Mouse (Mus musculus) intestine, embryonic 14.5 days (tissue): ENCODE measurements around the gene Ak3. TPM values are rescaled to one million over a fixed set of nuclear protein-coding genes. Genes with fewer than 3 reads are reported as not detected.

Source experiments
- ATAC-seq: fragments of 200-750 bp; cut with Nextera tagmentation; replicated peaks from 2 replicates; pipeline ENCODE4 v1.8.0; 2017; ENCODE audit warnings: low read depth, moderate number of reproducible peaks, moderate TSS enrichment, moderate library complexity; ENCODE audit not compliant: low FRiP score, low TSS enrichment
- DNase-seq: peaks from one replicate; pipeline ENCODE4 v3.0.0-alpha.2; 2018; ENCODE audit warnings: low spot score
- H3K27ac ChIP-seq: fragments of 300-500 bp; sonication (generic); 2 replicates; pipeline ENCODE4 v1.5.1; 2014; ENCODE audit warnings: low read depth, mild to moderate bottlenecking, control low read depth
- H3K27me3 ChIP-seq: fragments of 300-500 bp; sonication (generic); replicated peaks from 2 replicates; pipeline ENCODE4 v1.6.1; 2014; ENCODE audit warnings: low read length, control low read depth; ENCODE audit not compliant: control insufficient read depth, insufficient read depth
- H3K36me3 ChIP-seq: fragments of 300-500 bp; sonication (generic); 2 replicates; pipeline ENCODE4 v1.6.1; 2014; ENCODE audit warnings: low read length, control low read depth; ENCODE audit not compliant: control insufficient read depth, insufficient read depth
- H3K4me1 ChIP-seq: fragments of 300-500 bp; sonication (generic); replicated peaks from 2 replicates; pipeline ENCODE4 v1.6.1; 2014; ENCODE audit warnings: low read length, control low read depth, mixed read lengths; ENCODE audit not compliant: control insufficient read depth, insufficient read depth
- H3K4me2 ChIP-seq: fragments of 300-500 bp; sonication (generic); 2 replicates; pipeline ENCODE4 v1.6.1; 2014; ENCODE audit warnings: low read length
- H3K4me3 ChIP-seq: fragments of 300-500 bp; sonication (generic); 2 replicates; pipeline ENCODE4 v1.5.1; 2014; ENCODE audit warnings: low read depth, low read length, control low read depth, mixed read lengths
- H3K9ac ChIP-seq: fragments of 300-500 bp; sonication (generic); 2 replicates; pipeline ENCODE4 v1.6.1; 2014; ENCODE audit warnings: mild to moderate bottlenecking, low read length
- H3K9me3 ChIP-seq: fragments of 300-500 bp; sonication (generic); 2 replicates; pipeline ENCODE4 v1.6.1; 2016; ENCODE audit warnings: low read length, control low read depth; ENCODE audit not compliant: control insufficient read depth
- WGBS: fragments of 180-500 bp; shearing (Covaris S2); extraction: QIAGEN DNeasy Blood & Tissue Kit; methylation state at CpG from one replicate; pipeline ENCODE4 v1.1.7; 2014; 5-methylcytosine and 5-hydroxymethylcytosine counted together
- polyA plus RNA-seq: library from polyadenylated mRNA; unstranded; fragments of >200 nt; fragmentation: Nextera tagmentation; extraction: Ambion mirVana; gene quantifications from 2 replicates; pipeline ENCODE4 v1.2.1, GENCODE M21; 2014

Gene Ak3
- polyA plus RNA-seq, 1 experiment from 2014 or later: 88.3 TPM

GRCm38 (mm10) chr19:28995366-28995765 lies 52.4 kb downstream of the Ak3 start:
- Histone ChIP-seq H3K4me2 (no peak overlapping the region), H3K9ac (no peak overlapping the region), H3K27me3 (no peaks in the 10 kb centered on the region), H3K27ac (no peak overlapping the region), H3K4me1 (no peaks in the 10 kb centered on the region; the same call in 1 of the 2 replicates), H3K9me3 (no peaks in the 10 kb centered on the region), H3K36me3 (peaks cover 54% of the 10 kb centered on the region), H3K4me3 (no peak overlapping the region)
- ATAC-seq (no peak), DNase-seq (no peak)
- WGBS: 92% methylated on average over 5 of the region's 5 CpGs

- Histone ChIP-seq H3K27ac (no peak overlapping the region), H3K9me3 (no peaks in the 10 kb centered on the region), H3K36me3 (peaks cover 49% of the 10 kb centered on the region), H3K9ac (no peak overlapping the region), H3K4me2 (no peak overlapping the region), H3K4me1 (peaks cover under 1% of the 10 kb centered on the region; the same call in 1 of the 2 replicates), H3K27me3 (no peaks in the 10 kb centered on the region), H3K4me3 (no peak overlapping the region)
- DNase-seq (no peak), ATAC-seq (no peak)
- 75% methylated on average over 7 of the region's 7 CpGs for WGBS
Observed at GRCm38 (mm10) chr19:28994870-28995269, 52.9 kb downstream of the Ak3 start.

GRCm38 (mm10) chr19:28991391-28991790 lies 56.4 kb downstream of the Ak3 start:
- 69% methylated on average over 5 of the region's 5 CpGs for WGBS
- Histone ChIP-seq H3K9me3 (no peaks in the 10 kb centered on the region), H3K36me3 (peaks cover 26% of the 10 kb centered on the region), H3K4me2 (peak overlapping the region; percentile 74), H3K27ac (no peak overlapping the region), H3K4me1 (peaks cover 5% of the 10 kb centered on the region; the same call in 1 of the 2 replicates), H3K9ac (peak overlapping the region; percentile 84), H3K4me3 (peak overlapping the region; percentile 88), H3K27me3 (no peaks in the 10 kb centered on the region)
- DNase-seq: no peak
- no peak for ATAC-seq

- WGBS: 3% methylated on average over 41 of the region's 41 CpGs
- DNase-seq: peak; percentile 65
- H3K9me3 ChIP-seq: no peaks in the 10 kb centered on the region
- H3K4me2 ChIP-seq: peak overlapping the region; percentile 74
- H3K27me3 ChIP-seq: no peaks in the 10 kb centered on the region
- peaks cover 5% of the 10 kb centered on the region; the same call in 1 of the 2 replicates for H3K4me1 ChIP-seq
- ATAC-seq: peak; percentile 70
- H3K27ac ChIP-seq: peak overlapping the region; percentile 76
- H3K36me3 ChIP-seq: peaks cover 20% of the 10 kb centered on the region
- peak overlapping the region; percentile 88 for H3K4me3 ChIP-seq
- peak overlapping the region; percentile 84 for H3K9ac ChIP-seq
Observed at GRCm38 (mm10) chr19:28990590-28991221, 57.1 kb downstream of the Ak3 start.

- Histone ChIP-seq H3K4me2 (peak within 1 kb of the TSS; percentile 74), H3K4me3 (peak within 1 kb of the TSS; percentile 88), H3K36me3 (peaks cover 14% of the 10 kb centered on the region), H3K27ac (peak within 1 kb of the TSS; percentile 76), H3K4me1 (peaks cover 5% of the 10 kb centered on the region; the same call in 1 of the 2 replicates), H3K9me3 (no peaks in the 10 kb centered on the region), H3K27me3 (no peaks in the 10 kb centered on the region), H3K9ac (peak within 1 kb of the TSS; percentile 84)
- WGBS: under 1% methylated on average over 33 of the region's 37 CpGs
- peak; percentile 98 for ATAC-seq
- peak; percentile 100 for DNase-seq
Observed at GRCm38 (mm10) chr19:28990194-28990589, 57.6 kb downstream of the Ak3 start, which contains the start of gene Cdc37l1. TSS of gene Cdc37l1 (plus strand) at chr19:28990352.

GRCm38 (mm10) chr19:28989515-28989914 lies 58.2 kb downstream of the Ak3 start:
- peak overlapping the region; percentile 74 for H3K4me2 ChIP-seq
- H3K9ac ChIP-seq: peak overlapping the region; percentile 84
- peak overlapping the region; percentile 76; the same call in 1 of the 2 replicates for H3K27ac ChIP-seq
- no peak for ATAC-seq
- H3K27me3 ChIP-seq: no peaks in the 10 kb centered on the region
- H3K4me3 ChIP-seq: peak overlapping the region; percentile 88
- 51% methylated on average over 8 of the region's 8 CpGs for WGBS
- H3K36me3 ChIP-seq: peaks cover 8% of the 10 kb centered on the region; the same call in 1 of the 2 replicates
- DNase-seq: no peak
- peaks cover 5% of the 10 kb centered on the region; the same call in 1 of the 2 replicates for H3K4me1 ChIP-seq
- no peaks in the 10 kb centered on the region for H3K9me3 ChIP-seq

GRCm38 (mm10) chr19:28982617-28983016 lies 65.1 kb downstream of the Ak3 start:
- no peaks in the 10 kb centered on the region for H3K4me1 ChIP-seq
- ATAC-seq (no peak), DNase-seq (no peak)
- no peaks in the 10 kb centered on the region for H3K36me3 ChIP-seq
- no peak overlapping the region for H3K9ac ChIP-seq
- H3K4me2 ChIP-seq: no peak overlapping the region
- H3K4me3 ChIP-seq: no peak overlapping the region
- WGBS: 62% methylated on average over 7 of the region's 7 CpGs
- no peak overlapping the region for H3K27ac ChIP-seq
- H3K9me3 ChIP-seq: no peaks in the 10 kb centered on the region
- H3K27me3 ChIP-seq: no peaks in the 10 kb centered on the region

- Histone ChIP-seq H3K9me3 (no peaks in the 10 kb centered on the region), H3K4me2 (peak overlapping the region; percentile 57), H3K36me3 (no peaks in the 10 kb centered on the region), H3K4me1 (no peaks in the 10 kb centered on the region), H3K9ac (no peak overlapping the region), H3K27me3 (peaks cover 7% of the 10 kb centered on the region; the same call in 1 of the 2 replicates), H3K27ac (no peak overlapping the region), H3K4me3 (peak overlapping the region; percentile 26)
- 18% methylated on average over 35 of the region's 35 CpGs for WGBS
- ATAC-seq (peak; percentile 76), DNase-seq (peak; percentile 90)
Observed at GRCm38 (mm10) chr19:28974862-28975611, 72.7 kb downstream of the Ak3 start.
